Mouse (Mus musculus) lung, adult 2 months (tissue): ENCODE results near the gene Fanca.

Experiments used
- CTCF ChIP-seq: fragments of 200-500 bp; IDR thresholded peaks from 2 replicates; pipeline ENCODE4 v1.5.1; 2011; ENCODE audit warnings: mild to moderate bottlenecking, low read length, control low read depth; ENCODE audit not compliant: insufficient read depth
- POLR2A ChIP-seq: fragments of 200-500 bp; IDR thresholded peaks from 2 replicates; pipeline ENCODE4 v1.6.1; 2011; ENCODE audit warnings: low read depth, mild to moderate bottlenecking, control low read depth, low read length, borderline replicate concordance; ENCODE audit errors: extremely low read depth

GRCm38 (mm10) chr8:123250940-123251339 is 67.4 kb downstream of the Fanca start:
- TF ChIP-seq POLR2A: no peak
- no peak for TF ChIP-seq CTCF
